Mouse (Mus musculus) bone marrow macrophage, adult 2 months (primary cell): ENCODE results near the gene Olfr221. TPM values are rescaled to one million over a fixed set of nuclear protein-coding genes. Genes with fewer than 3 reads are reported as not detected.
A peak's percentile ranks its signal among the peaks of the same experiment; 100 is the strongest.

Source experiments
- H3K27ac ChIP-seq: 2 replicates; pipeline ENCODE4 v1.5.1; 2012; ENCODE audit warnings: low read depth, low read length; ENCODE audit not compliant: insufficient read depth
- H3K4me1 ChIP-seq: 2 replicates; pipeline ENCODE4 v1.6.1; 2012; ENCODE audit warnings: low read length; ENCODE audit not compliant: control insufficient read depth, insufficient read depth
- H3K4me3 ChIP-seq: 2 replicates; pipeline ENCODE4 v1.5.1; 2012; ENCODE audit warnings: mild to moderate bottlenecking, low read length, moderate library complexity; ENCODE audit not compliant: insufficient read depth
- CTCF ChIP-seq: IDR thresholded peaks from 2 replicates; pipeline ENCODE4 v1.5.1; 2012; ENCODE audit warnings: low read depth, mild to moderate bottlenecking, low read length, moderate library complexity
- POLR2A ChIP-seq: IDR thresholded peaks from 2 replicates; pipeline ENCODE4 v1.6.1; 2012; ENCODE audit warnings: mild to moderate bottlenecking, low read depth, low read length, borderline replicate concordance
- polyA plus RNA-seq: library from polyadenylated mRNA; stranded (reverse); fragments of >200 nt; gene quantifications from 2 replicates; pipeline ENCODE4 v1.2.4, GENCODE M21; 2012; ENCODE audit not compliant: missing spikeins, insufficient read depth, insufficient read length

Gene Olfr221
- polyA plus RNA-seq, 1 experiment = not detected

GRCm38 (mm10) chr14:52020486-52021137 lies 21.6 kb downstream of the Olfr221 start, which contains the start of gene Zfp219:
Gene Zfp219 (minus strand): TSS chr14:52020733.
- Histone ChIP-seq H3K4me3 (peak within 1 kb of the TSS; percentile 85), H3K27ac (peak within 1 kb of the TSS; percentile 93), H3K4me1 (peaks cover 43% of the 10 kb centered on the region)
- TF ChIP-seq POLR2A = no peak
- peak; percentile 20 for TF ChIP-seq CTCF

DNA sequence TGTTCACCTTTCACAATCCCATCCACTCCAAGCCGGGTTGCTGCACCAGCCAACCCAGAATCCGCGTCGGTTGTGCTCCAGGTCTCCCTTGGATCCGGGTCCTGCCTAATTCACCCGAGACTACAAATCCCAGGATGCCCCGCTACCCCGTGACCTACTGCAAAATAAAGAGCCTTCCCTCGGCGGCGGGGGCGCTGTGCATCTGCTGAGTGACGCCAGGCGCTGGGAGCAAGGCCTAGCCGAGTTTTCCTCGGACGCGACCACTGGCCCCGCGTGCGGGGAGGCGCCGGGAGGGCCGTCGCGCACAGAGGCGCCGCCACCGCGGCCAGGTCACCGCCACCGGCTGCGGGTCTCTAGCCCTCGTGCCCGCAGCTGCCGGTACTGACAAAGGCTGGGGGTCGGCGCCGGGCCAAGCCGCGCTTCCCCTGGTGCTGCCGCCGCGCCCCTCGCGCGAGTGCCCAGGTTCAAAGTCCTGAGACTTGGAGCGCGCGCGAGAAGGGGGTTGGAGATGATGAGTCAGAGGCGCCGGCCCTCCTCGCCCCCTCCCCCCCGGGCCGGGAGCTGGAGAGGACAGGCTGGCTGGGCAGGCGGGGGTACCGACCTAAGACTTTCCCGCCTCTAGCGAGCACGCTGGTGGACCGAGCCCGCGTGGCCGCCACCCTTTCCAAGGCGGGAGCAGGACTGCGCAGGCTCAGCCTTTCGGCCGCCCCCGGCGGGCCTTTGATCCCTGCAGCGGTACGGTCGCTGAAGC lies 22.5 kb downstream of the Olfr221 start:
- Histone ChIP-seq H3K4me3 (peak overlapping the region; percentile 85), H3K27ac (peak overlapping the region; percentile 93), H3K4me1 (peaks cover 46% of the 10 kb centered on the region)
- TF ChIP-seq POLR2A = no peak
- TF ChIP-seq CTCF = no peak

DNA sequence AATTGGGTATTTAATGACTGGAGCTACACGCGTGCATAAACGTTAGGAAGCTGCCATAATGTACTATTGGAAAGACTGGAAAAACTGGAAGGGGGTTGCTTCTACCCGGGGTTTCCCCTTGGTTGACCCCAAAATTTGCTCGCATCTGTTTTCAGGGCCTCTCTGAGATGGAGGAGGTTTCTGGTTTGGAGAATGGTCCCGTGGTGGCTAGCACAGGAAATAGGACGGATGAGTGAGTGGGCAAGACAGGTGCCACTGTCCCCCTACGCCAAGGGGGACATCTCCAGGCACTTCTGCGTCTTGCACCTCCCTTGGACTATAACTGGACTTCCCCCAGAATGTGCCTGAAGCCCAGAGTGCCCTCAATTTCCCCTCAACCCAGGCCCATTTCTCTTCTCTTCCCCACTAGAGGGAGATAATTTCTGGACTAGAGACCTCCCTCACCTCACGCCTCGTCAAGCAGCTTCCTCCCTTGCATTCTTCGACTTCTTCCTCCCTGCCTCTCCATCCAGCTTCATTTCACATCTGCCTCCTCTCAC lies 23.1 kb downstream of the Olfr221 start:
- H3K27ac ChIP-seq = peak overlapping the region; percentile 84
- TF ChIP-seq POLR2A (no peak), CTCF (peak; percentile 31; the same call in 1 of the 2 replicates)
- peaks cover 46% of the 10 kb centered on the region for H3K4me1 ChIP-seq
- peak overlapping the region; percentile 85 for H3K4me3 ChIP-seq

DNA sequence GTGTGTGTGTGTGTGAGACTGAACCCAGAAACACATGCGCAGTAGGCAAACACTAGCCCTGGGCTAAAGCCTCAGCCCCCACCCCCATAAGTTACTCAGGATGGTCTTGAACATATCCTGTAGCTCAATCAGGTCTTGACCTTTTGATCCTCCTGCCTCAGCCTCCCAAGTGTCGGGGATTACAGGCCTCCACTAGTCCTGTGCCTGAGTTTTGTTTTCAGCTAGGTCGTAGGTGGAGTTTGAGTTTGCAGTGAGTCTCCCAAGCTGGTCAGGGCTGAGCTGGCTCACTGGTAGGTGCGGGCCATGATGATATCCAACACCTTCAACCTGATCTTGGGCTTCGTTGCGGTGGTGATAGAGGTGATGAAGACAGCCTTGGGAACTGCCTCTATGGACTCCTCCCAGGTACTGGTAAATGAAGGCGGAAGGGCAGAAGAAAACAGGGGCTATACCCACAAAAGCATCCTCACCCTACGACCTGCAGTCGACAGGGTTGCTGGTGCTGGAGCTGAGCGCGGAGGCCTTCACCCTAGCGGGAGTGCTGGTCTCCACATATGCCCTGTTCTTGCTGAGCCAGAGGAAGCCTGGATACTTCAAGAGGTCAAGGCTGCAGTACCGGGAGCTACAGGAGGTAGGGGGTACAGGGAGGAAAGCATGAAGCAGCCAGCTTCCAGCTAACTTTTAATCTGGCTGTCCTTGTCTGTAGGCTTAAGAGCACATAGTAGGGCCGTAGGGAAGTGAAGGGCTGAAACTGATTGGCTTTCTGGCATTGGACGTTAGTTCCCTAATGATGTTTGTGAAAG lies 23.8 kb downstream of the Olfr221 start:
- peaks cover 43% of the 10 kb centered on the region for H3K4me1 ChIP-seq
- H3K4me3 ChIP-seq = peak overlapping the region; percentile 85
- TF ChIP-seq CTCF (no peak), POLR2A (0 out of 2 replicates have a peak, but pooled peaks have one; percentile 2)
- no peak overlapping the region; the same call in 1 of the 2 replicates for H3K27ac ChIP-seq

- peaks cover 38% of the 10 kb centered on the region for H3K4me1 ChIP-seq
- TF ChIP-seq POLR2A (no peak), CTCF (no peak)
Measured at GRCm38 (mm10) chr14:52017662-52018061, 24.6 kb downstream of the Olfr221 start.

GRCm38 (mm10) chr14:52016625-52017405 lies 25.4 kb downstream of the Olfr221 start:
- TF ChIP-seq POLR2A (no peak), CTCF (no peak)
- Histone ChIP-seq H3K4me1 (peaks cover 35% of the 10 kb centered on the region), H3K27ac (no peak overlapping the region), H3K4me3 (no peak overlapping the region)

More at GRCm38 (mm10) chr14:52017662-52018061, 24.6 kb downstream of the Olfr221 start:
- Histone ChIP-seq H3K27ac (no peak overlapping the region), H3K4me3 (no peak overlapping the region)

- H3K4me3 ChIP-seq = peak within 1 kb of the TSS; percentile 74
- TF ChIP-seq POLR2A (no peak), CTCF (no peak)
- H3K4me1 ChIP-seq = peaks cover 27% of the 10 kb centered on the region
- H3K27ac ChIP-seq = peak within 1 kb of the TSS; percentile 43
Measured at GRCm38 (mm10) chr14:52015445-52016100, 26.7 kb downstream of the Olfr221 start, which contains the start of gene Tmem253. Gene Tmem253 (plus strand): TSS chr14:52015658.

DNA sequence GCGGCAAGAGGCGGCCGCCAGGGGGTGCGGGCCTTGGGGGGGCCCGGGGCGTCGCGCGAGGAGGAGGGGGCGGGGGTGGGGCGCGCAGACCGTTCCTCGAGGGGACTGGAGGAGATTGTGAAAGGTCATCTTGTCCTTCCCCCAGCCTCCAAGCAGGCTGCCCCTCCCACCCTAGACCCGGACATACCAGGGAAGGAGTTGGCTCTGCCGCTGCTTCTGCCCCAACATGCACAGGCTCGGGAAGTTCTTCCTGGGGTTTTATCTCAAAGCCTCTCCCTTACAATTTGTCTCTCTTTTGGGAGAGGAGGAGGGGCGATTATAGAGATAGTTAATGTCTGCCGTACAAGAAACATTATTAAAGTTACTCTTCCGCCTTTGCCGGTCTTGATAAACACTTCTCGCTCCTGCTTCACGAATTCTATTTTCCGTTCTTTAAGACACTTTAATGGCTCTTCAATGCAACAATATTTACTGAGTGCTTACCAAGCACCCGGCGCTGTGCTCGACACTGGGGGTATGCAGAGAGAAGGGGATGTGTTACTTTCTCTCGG lies 27.4 kb downstream of the Olfr221 start:
- H3K4me3 ChIP-seq = peak overlapping the region; percentile 74
- TF ChIP-seq POLR2A (no peak), CTCF (0 out of 2 replicates have a peak, but pooled peaks have one; percentile 37)
- peaks cover 27% of the 10 kb centered on the region for H3K4me1 ChIP-seq
- peak overlapping the region; percentile 43 for H3K27ac ChIP-seq
